Mouse (Mus musculus) spleen, postnatal 10 days (tissue): Measurements from ENCODE around the gene Zfp780b.
"Not testable (repeated sequence)": the region's sequence is repeated elsewhere in the genome, so short reads cannot be mapped to it uniquely, and the experiment has no call there.

Experiments used
- DNase-seq, 2 experiments: peaks; one replicate each; pipeline ENCODE4 v3.0.0; 2021 to 2022; ENCODE audit warnings: low spot score in 2 of 2

Zfp780b gene

GRCm38 (mm10) chr7:27978683-27979528, at the start of gene Zfp780b:
Gene Zfp780b, minus strand, starts transcription at chr7:27979171.
- peak; percentile 73 to 87 for DNase-seq

- no peak for DNase-seq
Observed at GRCm38 (mm10) chr7:28014445-28014810, 35.5 kb upstream of the Zfp780b start.

GRCm38 (mm10) chr7:28013549-28014444, 34.8 kb upstream of the Zfp780b start, which contains the start of gene Zfp850:
Gene Zfp850, minus strand, starts transcription at chr7:28014115.
- DNase-seq: peak; percentile 50 to 75

- no peak for DNase-seq
Observed at GRCm38 (mm10) chr7:28010271-28010670, 31.3 kb upstream of the Zfp780b start.

GRCm38 (mm10) chr7:27982197-27982596, 3.2 kb upstream of the Zfp780b start:
- DNase-seq: no peak

- not testable (repeated sequence) for DNase-seq
Observed at GRCm38 (mm10) chr7:27949451-27949850, 29.5 kb downstream of the Zfp780b start.

- peak in 1 of 2 experiments; percentile 44 for DNase-seq
Observed at GRCm38 (mm10) chr7:27941869-27942268, 37.1 kb downstream of the Zfp780b start.

GRCm38 (mm10) chr7:27933800-27934158, 45.2 kb downstream of the Zfp780b start:
- DNase-seq: not testable (repeated sequence)

GRCm38 (mm10) chr7:27933050-27933799, 45.7 kb downstream of the Zfp780b start:
- DNase-seq: peak in 1 of 2 experiments; percentile 47

GRCm38 (mm10) chr7:27928818-27929695, 49.9 kb downstream of the Zfp780b start, which contains the start of gene Zfp974:
Gene Zfp974, minus strand, starts transcription at chr7:27929460.
- DNase-seq: peak; percentile 13 to 68

- not testable (repeated sequence) for DNase-seq
Observed at GRCm38 (mm10) chr7:27927041-27927440, 51.9 kb downstream of the Zfp780b start.

GRCm38 (mm10) chr7:27910952-27911351, 68.0 kb downstream of the Zfp780b start:
- DNase-seq: not testable (repeated sequence)
